Mouse (Mus musculus): Measurements from ENCODE around the gene Lrrc32. TPM values are rescaled to one million over a fixed set of nuclear protein-coding genes. Genes with fewer than 3 reads are reported as not detected.

Lrrc32 gene
- polyA plus RNA-seq (2015; fragmentation: Nextera tagmentation; extraction: Ambion mirVana) = 3.0 and 3.4 TPM in 2 replicates

- no peak for DNase-seq (ENCODE audit: low spot score)
Observed at GRCm38 (mm10) chr7:98489131-98489530, at the start of gene Lrrc32. Gene Lrrc32, plus strand, starts transcription at chr7:98489283.

- DNase-seq (ENCODE audit: low spot score) = no peak
Observed at GRCm38 (mm10) chr7:98439956-98440466, 49.1 kb upstream of the Lrrc32 start, which contains the start of gene Gucy2d. Gene Gucy2d, plus strand, starts transcription at chr7:98440416.

- DNase-seq (ENCODE audit: low spot score) = no peak
Observed at GRCm38 (mm10) chr7:98446873-98447272, 42.2 kb upstream of the Lrrc32 start.

GRCm38 (mm10) chr7:98447585-98448308, 41.3 kb upstream of the Lrrc32 start:
- DNase-seq (ENCODE audit: low spot score) = peak; percentile 66

- DNase-seq (ENCODE audit: low spot score) = no peak
Observed at GRCm38 (mm10) chr7:98448309-98448630, 40.8 kb upstream of the Lrrc32 start.

- DNase-seq (ENCODE audit: low spot score) = no peak
Observed at GRCm38 (mm10) chr7:98449696-98450095, 39.4 kb upstream of the Lrrc32 start.

GRCm38 (mm10) chr7:98454397-98455120, 34.5 kb upstream of the Lrrc32 start:
- no peak for DNase-seq (ENCODE audit: low spot score)

GRCm38 (mm10) chr7:98460319-98460718, 28.8 kb upstream of the Lrrc32 start:
- no peak for DNase-seq (ENCODE audit: low spot score)

- DNase-seq (ENCODE audit: low spot score) = peak; percentile 85
Observed at GRCm38 (mm10) chr7:98469089-98469488, 20.0 kb upstream of the Lrrc32 start.

- no peak for DNase-seq (ENCODE audit: low spot score)
Observed at GRCm38 (mm10) chr7:98472529-98472928, 16.6 kb upstream of the Lrrc32 start.

GRCm38 (mm10) chr7:98474558-98474957, 14.5 kb upstream of the Lrrc32 start:
- no peak for DNase-seq (ENCODE audit: low spot score)

GRCm38 (mm10) chr7:98477153-98477552, 11.9 kb upstream of the Lrrc32 start:
- DNase-seq (ENCODE audit: low spot score) = no peak

GRCm38 (mm10) chr7:98480481-98480880, 8.6 kb upstream of the Lrrc32 start:
- no peak for DNase-seq (ENCODE audit: low spot score)

- DNase-seq (ENCODE audit: low spot score) = peak; percentile 81
Observed at GRCm38 (mm10) chr7:98481066-98481734, 7.9 kb upstream of the Lrrc32 start.

GRCm38 (mm10) chr7:98481861-98482260, 7.2 kb upstream of the Lrrc32 start:
- no peak for DNase-seq (ENCODE audit: low spot score)

GRCm38 (mm10) chr7:98482551-98483267, 6.4 kb upstream of the Lrrc32 start:
- DNase-seq (ENCODE audit: low spot score) = no peak

- DNase-seq (ENCODE audit: low spot score) = no peak
Observed at GRCm38 (mm10) chr7:98483268-98483607, 5.8 kb upstream of the Lrrc32 start.

GRCm38 (mm10) chr7:98484878-98485277, 4.2 kb upstream of the Lrrc32 start:
- DNase-seq (ENCODE audit: low spot score) = no peak

- DNase-seq (ENCODE audit: low spot score) = no peak
Observed at GRCm38 (mm10) chr7:98485508-98485907, 3.6 kb upstream of the Lrrc32 start.

- peak; percentile 87 for DNase-seq (ENCODE audit: low spot score)
Observed at GRCm38 (mm10) chr7:98486471-98486917, 2.6 kb upstream of the Lrrc32 start.
